Mouse (Mus musculus) embryonic facial prominence, embryonic 14.5 days (tissue): ENCODE results near the gene Afg1l. TPM values are rescaled to one million over a fixed set of nuclear protein-coding genes. Genes with fewer than 3 reads are reported as not detected.

Experiments used
- ATAC-seq: fragments of 200-750 bp; cut with Nextera tagmentation; 2 replicates; pipeline ENCODE4 v1.8.0; 2017; ENCODE audit warnings: low read depth, moderate number of reproducible peaks, moderate TSS enrichment
- DNase-seq: peaks from one replicate; pipeline ENCODE4 v3.0.0-alpha.2; 2015; ENCODE audit warnings: low spot score
- H3K27ac ChIP-seq: fragments of 300-500 bp; sonication (generic); replicated peaks from 2 replicates; pipeline ENCODE4 v1.5.1; 2014; ENCODE audit warnings: low read depth, mild to moderate bottlenecking, low read length, moderate library complexity
- H3K27me3 ChIP-seq: fragments of 300-500 bp; sonication (generic); replicated peaks from 2 replicates; pipeline ENCODE4 v1.6.1; 2014; ENCODE audit warnings: low read length; ENCODE audit not compliant: control insufficient read depth, insufficient read depth
- H3K36me3 ChIP-seq: fragments of 300-500 bp; sonication (generic); 2 replicates; pipeline ENCODE4 v1.6.1; 2014; ENCODE audit warnings: low read length, mixed read lengths; ENCODE audit not compliant: control insufficient read depth, insufficient read depth
- H3K4me1 ChIP-seq: fragments of 300-500 bp; sonication (generic); 2 replicates; pipeline ENCODE4 v1.6.1; 2014; ENCODE audit warnings: antibody characterized with exemption, low read length; ENCODE audit not compliant: control insufficient read depth, insufficient read depth
- H3K4me2 ChIP-seq: fragments of 300-500 bp; sonication (generic); 2 replicates; pipeline ENCODE4 v1.6.1; 2014; ENCODE audit warnings: low read depth, mild to moderate bottlenecking, low read length, moderate library complexity, mixed read lengths
- H3K4me3 ChIP-seq: fragments of 300-500 bp; sonication (generic); 2 replicates; pipeline ENCODE4 v1.5.1; 2014; ENCODE audit warnings: low read depth, mild to moderate bottlenecking, low read length
- H3K9ac ChIP-seq: fragments of 300-500 bp; sonication (generic); 2 replicates; pipeline ENCODE4 v1.6.1; 2014; ENCODE audit warnings: low read depth, mild to moderate bottlenecking, low read length, moderate library complexity, mixed read lengths
- H3K9me3 ChIP-seq: fragments of 300-500 bp; sonication (generic); 2 replicates; pipeline ENCODE4 v1.6.1; 2016; ENCODE audit warnings: low read length; ENCODE audit not compliant: control insufficient read depth
- WGBS: fragments of 180-500 bp; shearing (Covaris S2); extraction: QIAGEN DNeasy Blood & Tissue Kit; methylation state at CpG from one replicate; pipeline ENCODE4 v1.1.7; 2014; 5-methylcytosine and 5-hydroxymethylcytosine counted together
- polyA plus RNA-seq: library from polyadenylated mRNA; unstranded; fragments of >200 nt; fragmentation: Nextera tagmentation; extraction: Ambion mirVana; gene quantifications from 2 replicates; pipeline ENCODE4 v1.2.1, GENCODE M21; 2014

Afg1l gene
- polyA plus RNA-seq, 1 experiment from 2014 or later, result 6.8 TPM

DNA sequence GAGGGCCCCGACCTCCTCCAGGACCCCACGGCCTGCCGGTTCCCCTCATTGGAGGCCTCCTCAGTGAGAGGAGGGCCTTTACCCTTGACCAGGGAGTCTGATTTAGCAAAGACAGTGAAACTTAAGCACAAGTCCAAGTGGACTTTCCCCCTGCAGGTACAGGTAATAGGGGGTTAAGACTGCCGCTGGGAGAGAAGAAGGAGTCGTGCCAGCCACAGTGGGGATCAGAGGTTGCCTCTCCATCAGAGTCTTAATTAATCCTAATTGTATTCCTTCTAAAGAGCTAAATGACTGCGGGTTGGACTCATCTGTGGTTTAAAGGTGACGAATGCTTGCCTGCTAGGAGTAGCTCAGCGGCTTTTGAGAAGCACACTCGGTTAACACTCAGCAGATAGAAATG is 139.9 kb downstream of the Afg1l start:
- Histone ChIP-seq H3K4me1 (no peaks in the 10 kb centered on the region), H3K27me3 (no peaks in the 10 kb centered on the region), H3K4me2 (no peak overlapping the region), H3K4me3 (no peak overlapping the region), H3K36me3 (no peaks in the 10 kb centered on the region), H3K9me3 (no peaks in the 10 kb centered on the region), H3K9ac (no peak overlapping the region), H3K27ac (no peak overlapping the region)
- no peak for ATAC-seq
- 73% methylated on average over 9 of the region's 9 CpGs for WGBS
- DNase-seq, result no peak

DNA sequence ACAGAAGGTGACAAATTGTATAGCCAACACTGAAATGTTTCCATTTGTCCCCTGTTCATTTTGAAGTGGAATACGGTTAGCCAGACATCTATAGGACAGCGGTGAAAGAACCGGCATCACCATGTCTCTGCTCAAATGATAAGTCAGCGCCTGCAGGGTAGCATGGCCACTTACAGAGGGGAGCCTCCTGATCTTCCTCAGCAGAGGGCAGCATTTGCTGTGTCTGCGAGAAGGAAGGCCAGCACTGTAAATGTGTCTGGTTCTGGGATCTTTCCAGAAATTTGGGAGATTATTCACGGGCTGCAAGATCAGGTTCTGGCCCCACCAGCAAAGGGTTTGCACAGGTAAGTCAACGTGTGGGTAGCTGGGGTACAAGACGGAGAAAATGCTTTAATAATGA is 150.8 kb downstream of the Afg1l start:
- Histone ChIP-seq H3K9me3 (no peaks in the 10 kb centered on the region), H3K27me3 (no peaks in the 10 kb centered on the region), H3K9ac (no peak overlapping the region), H3K4me2 (no peak overlapping the region), H3K4me1 (no peaks in the 10 kb centered on the region), H3K4me3 (no peak overlapping the region), H3K36me3 (no peaks in the 10 kb centered on the region), H3K27ac (no peak overlapping the region)
- 60% methylated on average over 8 of the region's 8 CpGs for WGBS
- ATAC-seq, result no peak
- DNase-seq, result peak; percentile 67

DNA sequence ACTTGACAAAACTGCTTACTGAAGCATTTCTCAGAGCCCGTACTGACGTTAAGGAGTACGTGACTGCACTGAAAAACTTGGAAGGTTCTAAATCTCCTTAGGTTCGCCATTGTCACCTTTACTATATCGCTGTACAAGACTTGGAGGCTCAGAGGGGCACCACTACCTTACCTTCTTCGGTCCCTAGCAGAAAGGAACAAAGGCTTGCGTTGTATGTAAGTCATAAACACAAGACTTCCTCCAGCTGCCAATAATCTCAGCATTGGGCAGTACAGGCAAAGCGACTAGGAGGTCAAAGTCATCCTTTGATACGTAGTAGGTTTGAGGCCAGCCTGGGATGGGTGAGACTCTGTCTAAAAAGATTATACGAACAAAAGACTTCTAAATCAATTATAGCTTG is 153.1 kb downstream of the Afg1l start:
- Histone ChIP-seq H3K4me1 (no peaks in the 10 kb centered on the region), H3K36me3 (no peaks in the 10 kb centered on the region), H3K9ac (no peak overlapping the region), H3K4me2 (no peak overlapping the region), H3K4me3 (no peak overlapping the region), H3K27ac (no peak overlapping the region), H3K27me3 (no peaks in the 10 kb centered on the region), H3K9me3 (no peaks in the 10 kb centered on the region)
- DNase-seq (no peak), ATAC-seq (no peak)
- 86% methylated on average over 10 of the region's 10 CpGs for WGBS

DNA sequence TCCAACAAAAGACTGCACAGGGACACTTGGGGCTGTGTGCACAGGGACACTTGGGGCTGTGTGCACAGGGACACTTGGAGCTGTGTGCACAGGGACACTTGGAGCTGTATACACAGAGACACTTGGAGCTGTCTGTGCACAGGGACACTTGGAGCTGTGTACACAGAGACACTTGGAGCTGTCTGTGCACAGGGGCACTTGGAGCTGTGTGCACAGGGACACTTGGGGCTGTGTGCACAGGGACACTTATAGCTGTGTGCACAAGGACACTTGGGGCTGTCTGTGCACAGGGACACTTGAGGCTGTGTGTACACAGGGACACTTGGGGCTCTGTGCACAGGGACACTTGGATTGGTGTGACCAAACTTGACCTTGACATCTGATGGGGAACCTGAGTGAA is 154.4 kb downstream of the Afg1l start:
- Histone ChIP-seq H3K4me1 (no peaks in the 10 kb centered on the region), H3K36me3 (no peaks in the 10 kb centered on the region), H3K4me2 (no peak overlapping the region), H3K27me3 (no peaks in the 10 kb centered on the region), H3K27ac (no peak overlapping the region), H3K9me3 (no peaks in the 10 kb centered on the region), H3K9ac (no peak overlapping the region), H3K4me3 (no peak overlapping the region)
- ATAC-seq, result no peak
- no peak for DNase-seq

DNA sequence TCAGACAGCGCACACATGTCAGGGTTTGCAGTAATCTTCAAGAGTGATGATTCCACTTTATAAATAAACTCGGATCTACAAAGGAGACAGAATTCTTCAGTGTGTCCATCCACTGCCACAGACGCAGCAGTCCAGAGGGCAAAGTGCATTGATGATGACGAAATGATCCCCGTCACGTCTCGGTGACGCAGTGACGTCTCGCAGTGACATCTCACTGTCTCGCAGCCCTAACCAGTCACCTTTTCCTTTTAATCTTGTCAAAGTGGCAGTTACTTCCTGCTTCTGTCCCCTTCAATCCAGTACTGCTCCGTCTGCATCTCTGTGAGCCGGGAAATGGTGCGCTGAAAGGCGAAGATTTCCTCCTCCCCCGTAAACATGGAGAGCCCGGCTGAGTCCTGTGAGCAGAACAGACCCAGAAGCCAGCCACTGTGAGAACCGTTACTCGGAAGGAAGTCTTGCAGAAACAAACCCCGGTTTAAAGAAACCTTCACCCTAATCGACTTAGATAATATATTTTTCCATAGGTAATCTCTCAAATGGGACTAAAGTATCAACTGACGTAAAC is 165.1 kb downstream of the Afg1l start:
- Histone ChIP-seq H3K4me2 (no peak overlapping the region), H3K27me3 (no peaks in the 10 kb centered on the region), H3K4me1 (no peaks in the 10 kb centered on the region), H3K36me3 (peaks cover 5% of the 10 kb centered on the region; the same call in 1 of the 2 replicates), H3K9me3 (no peaks in the 10 kb centered on the region), H3K4me3 (no peak overlapping the region), H3K9ac (no peak overlapping the region), H3K27ac (no peak overlapping the region)
- 75% methylated on average over 22 of the region's 22 CpGs for WGBS
- DNase-seq, result no peak
- ATAC-seq, result no peak

DNA sequence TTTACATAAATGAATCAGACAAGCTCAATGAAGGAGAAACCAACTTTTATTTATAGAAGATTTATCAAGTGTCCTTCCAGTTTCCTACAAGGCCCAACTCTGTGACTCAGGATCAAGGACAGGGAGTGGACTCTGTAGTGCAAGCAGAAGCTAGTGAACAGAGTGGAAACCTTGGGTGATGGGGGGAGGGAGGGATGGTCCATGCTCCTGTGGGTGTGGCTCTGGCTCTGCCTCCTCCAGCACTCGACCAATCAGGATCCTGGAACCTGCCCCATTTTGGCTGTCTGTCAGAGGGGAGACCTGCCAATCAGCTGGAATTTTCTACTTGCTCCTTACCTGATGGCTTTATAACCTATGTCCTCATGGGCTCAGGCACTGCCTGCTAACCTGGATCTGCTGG is 165.8 kb downstream of the Afg1l start:
- DNase-seq (no peak), ATAC-seq (no peak)
- Histone ChIP-seq H3K4me1 (no peaks in the 10 kb centered on the region), H3K4me3 (no peak overlapping the region), H3K27me3 (no peaks in the 10 kb centered on the region), H3K4me2 (no peak overlapping the region), H3K36me3 (peaks cover 5% of the 10 kb centered on the region; the same call in 1 of the 2 replicates), H3K27ac (no peak overlapping the region), H3K9me3 (no peaks in the 10 kb centered on the region), H3K9ac (no peak overlapping the region)
- WGBS, result 92% methylated on average over 1 of the region's 1 CpGs

DNA sequence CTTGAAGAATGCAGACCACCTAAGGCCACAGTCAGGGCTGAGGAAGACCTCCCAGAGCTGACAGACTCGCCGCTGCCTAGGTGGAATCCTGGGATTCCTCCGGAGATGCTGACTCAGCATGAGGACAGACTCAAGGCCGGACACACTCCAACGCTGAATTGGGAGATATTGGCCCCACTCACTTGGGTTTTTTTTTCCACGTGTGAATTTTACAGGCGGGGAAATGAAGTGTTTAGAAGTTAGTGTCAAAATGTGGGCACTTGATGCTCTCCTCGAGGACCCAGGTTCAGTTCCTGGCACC is 169.7 kb downstream of the Afg1l start:
- Histone ChIP-seq H3K27ac (no peak overlapping the region), H3K9ac (no peak overlapping the region), H3K4me3 (peak overlapping the region; percentile 26), H3K4me2 (peak overlapping the region; percentile 51), H3K4me1 (no peaks in the 10 kb centered on the region), H3K27me3 (no peaks in the 10 kb centered on the region), H3K36me3 (no peaks in the 10 kb centered on the region), H3K9me3 (no peaks in the 10 kb centered on the region)
- WGBS, result 22% methylated on average over 8 of the region's 8 CpGs
- no peak for DNase-seq
- no peak for ATAC-seq

DNA sequence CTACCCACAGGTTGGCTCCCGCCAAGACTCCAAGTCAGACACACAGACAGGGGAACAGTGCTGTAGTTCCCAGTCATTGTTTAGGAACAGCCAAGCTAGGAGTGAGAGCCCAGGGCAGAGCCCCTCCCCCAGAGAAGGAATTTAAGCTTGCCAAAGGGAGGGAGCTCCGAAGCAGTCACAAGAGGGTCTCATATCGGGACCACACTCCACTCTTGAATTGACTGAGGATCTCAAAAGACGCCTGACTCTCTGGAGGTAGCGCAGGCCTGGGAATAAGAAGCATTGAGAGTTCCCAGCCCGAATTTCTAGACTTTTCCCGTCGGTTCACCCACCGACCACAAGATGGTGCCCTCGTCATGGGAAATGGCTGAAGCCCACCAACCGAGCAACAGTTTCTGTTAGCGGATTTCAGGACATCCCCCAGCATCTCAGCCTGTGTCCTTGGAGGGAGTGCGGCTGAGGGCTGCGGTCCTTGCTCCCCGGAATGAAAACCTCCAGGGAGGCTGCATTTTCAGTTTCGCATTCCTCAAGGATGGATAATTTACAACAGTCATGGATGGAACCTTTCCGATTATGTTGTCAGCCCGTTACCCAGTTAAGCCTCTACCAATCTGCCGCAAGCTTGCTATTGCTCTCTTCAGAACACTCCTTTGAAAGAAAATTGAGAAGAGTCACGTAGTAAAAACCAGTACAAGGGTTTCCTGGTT is 170.2 kb downstream of the Afg1l start:
- ATAC-seq (peak; percentile 89), DNase-seq (peak; percentile 84)
- H3K4me1 ChIP-seq, result no peaks in the 10 kb centered on the region
- no peaks in the 10 kb centered on the region for H3K27me3 ChIP-seq
- H3K4me3 ChIP-seq, result peak overlapping the region; percentile 26
- no peak overlapping the region for H3K9ac ChIP-seq
- WGBS, result 5% methylated on average over 20 of the region's 20 CpGs
- no peak overlapping the region for H3K27ac ChIP-seq
- H3K36me3 ChIP-seq, result no peaks in the 10 kb centered on the region
- H3K9me3 ChIP-seq, result no peaks in the 10 kb centered on the region
- peak overlapping the region; percentile 51 for H3K4me2 ChIP-seq

DNA sequence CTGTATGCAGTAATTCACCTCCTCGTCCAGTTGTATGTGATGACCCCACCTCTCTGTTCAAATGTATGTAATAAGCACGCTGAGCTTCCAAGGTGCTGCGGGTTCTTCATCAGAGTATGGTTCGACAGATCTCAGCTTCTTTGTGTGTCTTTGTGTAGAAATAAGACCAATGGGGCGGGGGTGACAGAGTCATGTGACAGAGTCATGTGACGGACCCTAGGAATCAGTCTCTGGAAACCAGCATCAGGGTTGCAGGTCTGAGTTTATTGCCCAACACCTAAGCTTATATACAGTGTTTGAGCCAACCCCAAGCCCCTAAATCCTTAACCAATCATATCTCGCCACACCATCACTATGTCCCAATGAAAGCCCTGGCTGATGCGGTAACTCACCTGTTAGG is 171.9 kb downstream of the Afg1l start:
- no peak for ATAC-seq
- Histone ChIP-seq H3K36me3 (no peaks in the 10 kb centered on the region), H3K9me3 (no peaks in the 10 kb centered on the region), H3K4me2 (no peak overlapping the region), H3K9ac (no peak overlapping the region), H3K4me1 (no peaks in the 10 kb centered on the region), H3K4me3 (no peak overlapping the region), H3K27me3 (no peaks in the 10 kb centered on the region), H3K27ac (no peak overlapping the region)
- DNase-seq, result no peak
- WGBS, result 87% methylated on average over 8 of the region's 8 CpGs
